Mouse (Mus musculus) cortical plate, adult 2 months (tissue): Measurements from ENCODE around the gene Dnaic1.

Experiments used
- CTCF ChIP-seq: fragments of 200-500 bp; IDR thresholded peaks from 2 replicates; pipeline ENCODE4 v1.5.1; 2011; ENCODE audit warnings: mild to moderate bottlenecking, control low read depth, low read length; ENCODE audit not compliant: insufficient read depth; ENCODE audit errors: extremely low read depth
- POLR2A ChIP-seq: fragments of 200-500 bp; IDR thresholded peaks from 2 replicates; pipeline ENCODE4 v1.6.1; 2011; ENCODE audit warnings: mild to moderate bottlenecking, low read length, control low read depth; ENCODE audit not compliant: insufficient read depth; ENCODE audit errors: extremely low read depth

DNA sequence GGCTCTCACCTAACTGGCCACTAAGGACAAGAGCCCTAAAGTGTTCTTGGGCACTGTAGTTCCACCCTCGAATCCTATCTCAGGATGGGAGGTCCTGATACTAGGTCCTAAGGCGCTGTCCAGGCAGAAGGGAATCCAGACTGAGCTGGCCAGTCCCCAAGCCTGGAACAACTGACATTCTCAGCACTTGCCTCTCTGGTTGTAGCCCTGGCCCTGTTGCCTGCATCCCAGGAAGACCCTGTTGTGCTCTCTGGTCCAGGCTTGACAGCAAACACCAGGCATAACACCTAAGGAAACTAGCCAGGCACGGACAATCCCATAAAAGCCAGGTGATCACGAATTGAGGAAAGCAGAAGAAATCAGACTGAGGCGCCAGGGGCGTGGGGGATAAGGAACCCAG is 113.2 kb downstream of the Dnaic1 start:
- TF ChIP-seq POLR2A (no peak), CTCF (no peak)
